Mouse (Mus musculus): ENCODE results near the gene Ndufb6.

- TF ChIP-seq EP300 (IDR thresholded peaks at IDR 0.05; ENCODE audit: low read depth) (no peak), CTCF (IDR thresholded peaks at IDR 0.05; ENCODE audit: low read depth) (no peak)
Measured at GRCm38 (mm10) chr4:40312213-40312612, 33.0 kb upstream of the Ndufb6 start.

Measured in liver, postnatal 0 days (tissue).